Mouse (Mus musculus): ENCODE data around the gene Cmtm4. TPM values are rescaled to one million over a fixed set of nuclear protein-coding genes. Genes with fewer than 3 reads are reported as not detected.

Gene Cmtm4
- polyA plus RNA-seq, 2 experiments: 0.44 to 1.7 TPM

- DNase-seq (ENCODE audit: low read depth in 3 of 3, low spot score in 3 of 3) (no peak), ATAC-seq (ENCODE audit: insufficient read depth) (no peak)
- 45% methylated on average over 5 of the region's 5 CpGs for WGBS (ENCODE audit: insufficient replicate concordance)
- no peaks in the 10 kb centered on the region for H3K27me3 ChIP-seq (ENCODE audit: control insufficient read depth, insufficient read depth, low read length)
- no peak overlapping the region for H3K4me2 ChIP-seq (ENCODE audit: low read depth)
- no peak overlapping the region for H3K9ac ChIP-seq (replicated peaks)
- no peak overlapping the region for H3K4me3 ChIP-seq (ENCODE audit: insufficient read depth in 1 of 2, low read depth in 2 of 2, low read length in 2 of 2)
- no peak overlapping the region for H3K27ac ChIP-seq
- H3K36me3 ChIP-seq (replicated peaks; ENCODE audit: control insufficient read depth, insufficient read depth, low read depth): no peaks in the 10 kb centered on the region
- no peaks in the 10 kb centered on the region for H3K4me1 ChIP-seq (replicated peaks; ENCODE audit: control insufficient read depth in 2 of 2, insufficient read depth in 2 of 2, low read length in 1 of 2)
- TF ChIP-seq CTCF (IDR thresholded peaks at IDR 0.05; ENCODE audit: low read depth) (peak; percentile 42), EP300 (IDR thresholded peaks at IDR 0.05; ENCODE audit: low read depth) (no peak)
- no peaks in the 10 kb centered on the region for H3K9me3 ChIP-seq (ENCODE audit: control insufficient read depth, low read length)
These were observed 42.4 kb downstream of the Cmtm4 start for GRCm38 (mm10) chr8:104353186-104353585.

GRCm38 (mm10) chr8:104350047-104350446 lies 45.6 kb downstream of the Cmtm4 start:
- WGBS (ENCODE audit: insufficient replicate concordance): 71% methylated on average over 13 of the region's 13 CpGs
- Histone ChIP-seq H3K36me3 (replicated peaks; ENCODE audit: control insufficient read depth, insufficient read depth, low read depth) (no peaks in the 10 kb centered on the region; the same call in 1 of the 2 replicates), H3K27me3 (ENCODE audit: control insufficient read depth, insufficient read depth, low read length) (no peaks in the 10 kb centered on the region), H3K4me1 (replicated peaks; ENCODE audit: control insufficient read depth in 2 of 2, insufficient read depth in 2 of 2, low read length in 1 of 2) (no peaks in the 10 kb centered on the region; a peak in 1 of 4 replicates), H3K4me3 (ENCODE audit: insufficient read depth in 1 of 2, low read depth in 2 of 2, low read length in 2 of 2) (no peak overlapping the region), H3K27ac (no peak overlapping the region), H3K9ac (replicated peaks) (no peak overlapping the region), H3K9me3 (ENCODE audit: control insufficient read depth, low read length) (no peaks in the 10 kb centered on the region), H3K4me2 (ENCODE audit: low read depth) (no peak overlapping the region)
- TF ChIP-seq CTCF (IDR thresholded peaks at IDR 0.05; ENCODE audit: low read depth) (no peak), EP300 (IDR thresholded peaks at IDR 0.05; ENCODE audit: low read depth) (no peak)
- ATAC-seq (ENCODE audit: insufficient read depth) (no peak), DNase-seq (ENCODE audit: low read depth in 3 of 3, low spot score in 3 of 3) (no peak)

GRCm38 (mm10) chr8:104348971-104349370 lies 46.6 kb downstream of the Cmtm4 start:
- H3K27me3 ChIP-seq (ENCODE audit: control insufficient read depth, insufficient read depth, low read length): no peaks in the 10 kb centered on the region
- no peak for DNase-seq (ENCODE audit: low read depth in 3 of 3, low spot score in 3 of 3)
- no peak overlapping the region for H3K9ac ChIP-seq (replicated peaks)
- H3K9me3 ChIP-seq (ENCODE audit: control insufficient read depth, low read length): no peaks in the 10 kb centered on the region
- WGBS (ENCODE audit: insufficient replicate concordance): 71% methylated on average over 5 of the region's 5 CpGs
- no peak overlapping the region for H3K4me2 ChIP-seq (ENCODE audit: low read depth)
- H3K4me1 ChIP-seq (replicated peaks; ENCODE audit: control insufficient read depth in 2 of 2, insufficient read depth in 2 of 2, low read length in 1 of 2): no peaks in the 10 kb centered on the region; a peak in 1 of 4 replicates
- ATAC-seq (ENCODE audit: insufficient read depth): no peak
- no peaks in the 10 kb centered on the region; the same call in 1 of the 2 replicates for H3K36me3 ChIP-seq (replicated peaks; ENCODE audit: control insufficient read depth, insufficient read depth, low read depth)
- no peak overlapping the region for H3K27ac ChIP-seq
- TF ChIP-seq EP300 (IDR thresholded peaks at IDR 0.05; ENCODE audit: low read depth): no peak
- TF ChIP-seq CTCF (IDR thresholded peaks at IDR 0.05; ENCODE audit: low read depth): no peak
- H3K4me3 ChIP-seq (ENCODE audit: insufficient read depth in 1 of 2, low read depth in 2 of 2, low read length in 2 of 2): no peak overlapping the region

GRCm38 (mm10) chr8:104346706-104347105 lies 48.9 kb downstream of the Cmtm4 start:
- 62% methylated on average over 12 of the region's 12 CpGs for WGBS (ENCODE audit: insufficient replicate concordance)
- no peaks in the 10 kb centered on the region for H3K27me3 ChIP-seq (ENCODE audit: control insufficient read depth, insufficient read depth, low read length)

GRCm38 (mm10) chr8:104344622-104345021 lies 51.0 kb downstream of the Cmtm4 start:
- H3K27ac ChIP-seq: no peak overlapping the region
- DNase-seq (ENCODE audit: low read depth in 3 of 3, low spot score in 3 of 3) (no peak), ATAC-seq (ENCODE audit: insufficient read depth) (no peak)
- no peak overlapping the region for H3K4me2 ChIP-seq (ENCODE audit: low read depth)
- WGBS (ENCODE audit: insufficient replicate concordance): 65% methylated on average over 5 of the region's 5 CpGs
- H3K9ac ChIP-seq (replicated peaks): no peak overlapping the region
- peaks cover 2% of the 10 kb centered on the region; the same call in 1 of the 2 replicates for H3K27me3 ChIP-seq (ENCODE audit: control insufficient read depth, insufficient read depth, low read length)
- H3K4me3 ChIP-seq (ENCODE audit: insufficient read depth in 1 of 2, low read depth in 2 of 2, low read length in 2 of 2): no peak overlapping the region
- H3K36me3 ChIP-seq (replicated peaks; ENCODE audit: control insufficient read depth, insufficient read depth, low read depth): no peaks in the 10 kb centered on the region; the same call in 1 of the 2 replicates
- H3K9me3 ChIP-seq (ENCODE audit: control insufficient read depth, low read length): no peaks in the 10 kb centered on the region
- TF ChIP-seq EP300 (IDR thresholded peaks at IDR 0.05; ENCODE audit: low read depth): no peak
- no peak for TF ChIP-seq CTCF (IDR thresholded peaks at IDR 0.05; ENCODE audit: low read depth)
- H3K4me1 ChIP-seq (replicated peaks; ENCODE audit: control insufficient read depth in 2 of 2, insufficient read depth in 2 of 2, low read length in 1 of 2): peaks cover 0 to 2% of the 10 kb centered on the region in 2 experiments; a peak in 1 of 4 replicates

More at GRCm38 (mm10) chr8:104346706-104347105, 48.9 kb downstream of the Cmtm4 start:
- H3K4me1 ChIP-seq (replicated peaks; ENCODE audit: control insufficient read depth in 2 of 2, insufficient read depth in 2 of 2, low read length in 1 of 2): no peaks in the 10 kb centered on the region; a peak in 1 of 4 replicates
- no peak overlapping the region for H3K4me2 ChIP-seq (ENCODE audit: low read depth)
- H3K9ac ChIP-seq (replicated peaks): no peak overlapping the region
- no peaks in the 10 kb centered on the region; the same call in 1 of the 2 replicates for H3K36me3 ChIP-seq (replicated peaks; ENCODE audit: control insufficient read depth, insufficient read depth, low read depth)
- TF ChIP-seq EP300 (IDR thresholded peaks at IDR 0.05; ENCODE audit: low read depth) (no peak), CTCF (IDR thresholded peaks at IDR 0.05; ENCODE audit: low read depth) (no peak)
- ATAC-seq (ENCODE audit: insufficient read depth): no peak
- H3K27ac ChIP-seq: no peak overlapping the region
- no peaks in the 10 kb centered on the region for H3K9me3 ChIP-seq (ENCODE audit: control insufficient read depth, low read length)
- H3K4me3 ChIP-seq (ENCODE audit: insufficient read depth in 1 of 2, low read depth in 2 of 2, low read length in 2 of 2): no peak overlapping the region
- DNase-seq (ENCODE audit: low read depth in 3 of 3, low spot score in 3 of 3): no peak

Measured in liver, embryonic 14.5 days (tissue).